Mouse (Mus musculus): ENCODE results near the gene Arid1b. TPM values are rescaled to one million over a fixed set of nuclear protein-coding genes. Genes with fewer than 3 reads are reported as not detected.

The Arid1b gene
- total RNA-seq, 2 experiments from 2014 or later: 5.0 to 8.1 TPM

DNA sequence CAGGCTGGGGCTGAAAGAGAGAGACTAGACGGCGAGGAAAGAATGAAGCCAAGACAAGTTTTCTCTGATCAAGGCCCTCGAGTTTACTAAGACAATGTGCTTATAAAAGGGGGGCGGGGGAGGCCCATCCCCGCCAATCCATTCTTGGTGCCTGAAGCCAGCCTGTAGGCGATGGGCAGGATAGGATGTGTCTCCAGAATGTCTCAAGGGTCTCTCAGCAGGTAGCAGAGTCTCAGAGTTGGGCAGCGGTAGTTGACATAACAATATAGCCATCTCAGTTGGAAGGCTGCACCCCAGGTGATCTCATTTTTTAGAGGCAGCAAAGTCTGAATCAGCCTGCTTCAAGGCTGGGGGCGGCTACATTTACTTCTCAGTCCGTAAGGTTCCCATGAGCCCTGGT lies 328.5 kb downstream of the Arid1b start:
- ATAC-seq (replicated peaks; ENCODE audit: low FRiP score, poor library complexity, severe bottlenecking): no peak

DNA sequence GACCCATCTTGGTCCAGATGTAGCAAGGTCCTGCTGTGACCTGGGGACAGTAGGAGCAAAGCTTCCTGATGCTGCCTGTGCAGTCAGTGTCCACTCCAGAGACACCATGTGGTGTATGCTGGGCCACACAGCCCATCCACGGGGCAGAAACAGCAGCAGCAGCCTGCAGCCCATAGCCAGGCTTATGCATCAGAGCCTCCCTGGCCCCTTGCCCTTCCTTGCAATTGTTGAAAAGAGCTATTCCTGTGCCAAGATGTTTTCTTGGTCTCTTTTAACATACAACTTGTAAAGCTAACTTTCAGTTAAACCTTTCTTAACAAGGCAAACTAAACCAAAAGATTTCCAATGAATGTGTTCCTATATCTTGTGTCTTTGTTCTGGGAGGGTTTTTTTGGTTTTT lies 329.6 kb downstream of the Arid1b start:
- ATAC-seq (replicated peaks; ENCODE audit: low FRiP score, poor library complexity, severe bottlenecking): no peak

DNA sequence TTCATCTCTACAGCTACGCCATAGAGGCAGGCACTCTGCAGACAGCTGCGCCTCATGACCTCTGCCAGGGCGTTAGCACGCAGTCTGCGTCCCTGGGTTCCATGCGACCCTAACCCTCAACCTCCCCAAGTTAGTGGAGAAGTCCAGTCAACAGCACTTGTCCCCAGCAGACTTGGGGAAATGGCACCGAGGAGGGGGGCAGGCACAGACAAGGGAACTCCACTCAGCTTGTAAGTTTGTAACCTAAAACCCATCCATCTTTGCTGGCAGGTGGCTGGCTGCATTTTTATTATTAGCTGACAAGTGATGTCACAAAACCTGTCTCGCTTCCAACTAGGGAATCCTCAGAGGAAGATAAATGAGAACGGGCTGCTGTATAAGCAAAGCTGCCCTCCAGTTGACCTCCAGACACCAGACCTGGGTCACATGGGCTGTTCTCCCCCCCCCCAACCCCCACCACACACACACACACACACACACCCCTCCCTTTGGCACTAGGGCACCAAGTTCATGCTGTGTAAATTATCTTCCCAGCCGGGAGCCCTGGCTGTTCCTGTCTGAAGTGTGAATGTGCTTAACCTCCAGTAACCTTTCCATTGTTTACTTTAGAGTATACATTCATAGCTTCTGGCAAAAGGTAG lies 330.2 kb downstream of the Arid1b start:
- ATAC-seq (replicated peaks; ENCODE audit: low FRiP score, poor library complexity, severe bottlenecking): no peak

DNA sequence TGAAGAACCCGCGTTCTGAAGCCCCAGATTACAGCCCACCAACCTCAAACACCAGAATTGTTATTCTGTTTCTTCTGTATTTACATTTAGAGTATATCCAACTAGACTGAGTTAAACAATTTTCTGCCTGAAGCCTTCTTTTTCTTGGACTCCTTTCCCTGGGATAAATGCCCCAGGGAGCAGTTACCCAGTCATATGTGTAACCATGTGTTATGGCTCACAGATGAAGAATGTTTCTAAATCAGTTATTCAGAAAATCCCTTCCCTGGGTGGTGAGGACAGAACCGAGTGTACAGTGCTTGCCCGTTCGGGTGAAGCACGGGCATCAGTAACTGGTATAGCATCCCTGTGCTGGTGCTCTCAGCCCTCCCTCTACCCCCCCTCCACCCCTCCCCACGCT lies 332.6 kb downstream of the Arid1b start:
- ATAC-seq (replicated peaks; ENCODE audit: low FRiP score, poor library complexity, severe bottlenecking): no peak

DNA sequence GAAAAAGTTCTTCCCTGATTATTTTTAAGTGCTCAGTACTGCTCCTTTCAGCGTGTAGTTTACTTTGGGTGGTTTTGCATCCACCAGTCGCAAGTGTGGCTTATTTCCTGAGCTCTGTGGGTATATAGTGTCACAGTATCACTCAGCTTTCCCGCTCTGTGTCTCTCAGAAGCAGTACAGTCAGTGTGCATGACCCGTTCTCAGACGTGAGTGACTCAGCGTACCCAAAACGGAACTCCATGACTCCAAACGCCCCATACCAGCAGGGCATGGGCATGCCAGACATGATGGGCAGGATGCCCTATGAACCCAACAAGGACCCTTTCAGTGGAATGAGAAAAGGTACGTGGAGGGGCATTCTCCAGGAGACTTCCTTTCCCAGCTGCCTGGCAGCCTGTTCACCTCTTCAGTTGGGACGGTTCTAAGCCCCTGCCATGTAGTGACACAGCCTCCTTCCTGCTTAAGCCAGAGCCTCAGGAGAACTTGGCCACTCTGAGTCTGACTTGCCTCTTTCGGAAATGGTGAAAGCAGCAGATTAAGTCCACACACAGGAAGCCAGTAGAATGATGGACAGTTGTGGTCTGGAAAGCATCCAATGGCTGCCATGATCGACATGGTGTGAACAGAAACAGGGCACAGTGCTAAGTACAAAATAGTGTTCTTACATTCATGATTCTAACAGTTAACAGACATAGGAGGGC lies 333.5 kb downstream of the Arid1b start:
- ATAC-seq (replicated peaks; ENCODE audit: low FRiP score, poor library complexity, severe bottlenecking): no peak

DNA sequence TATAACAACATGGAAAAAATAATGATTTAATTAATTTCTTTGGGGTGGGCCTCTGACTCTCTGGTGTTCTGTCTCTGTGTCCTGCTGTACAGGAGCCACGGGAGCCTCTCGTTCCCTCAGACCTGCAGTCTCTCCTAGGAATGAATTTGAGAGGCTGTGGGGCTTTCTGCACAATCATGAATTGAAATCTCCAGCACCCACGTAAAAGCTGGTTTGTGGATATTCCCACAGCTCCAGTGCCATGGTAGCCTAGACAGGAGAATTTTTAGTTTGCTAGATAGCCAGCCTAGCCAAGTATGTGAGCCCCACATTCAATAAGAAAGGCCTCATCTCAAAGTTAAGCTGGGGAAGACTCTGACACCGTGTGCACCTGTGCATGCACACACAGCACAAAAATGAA lies 335.3 kb downstream of the Arid1b start:
- ATAC-seq (replicated peaks; ENCODE audit: low FRiP score, poor library complexity, severe bottlenecking): no peak

DNA sequence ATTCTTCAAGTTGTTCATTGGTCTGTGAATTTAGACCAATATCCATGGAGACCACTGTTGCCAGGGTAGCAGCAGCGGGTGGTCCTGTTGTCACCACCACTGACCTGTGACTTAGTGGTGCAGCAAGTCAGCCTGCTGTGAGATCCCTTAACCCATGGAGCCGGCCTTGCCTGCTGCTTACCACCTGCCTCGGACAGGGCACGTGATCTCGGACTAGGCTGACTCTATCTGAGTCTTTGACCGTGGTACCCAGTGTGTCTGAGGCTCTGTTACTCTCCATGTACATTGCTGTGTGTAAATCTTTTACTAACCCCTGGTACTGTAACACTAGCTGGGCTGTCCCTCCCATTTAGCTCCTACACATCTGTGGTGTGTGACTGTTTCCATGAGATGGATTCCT lies 335.9 kb downstream of the Arid1b start:
- ATAC-seq (replicated peaks; ENCODE audit: low FRiP score, poor library complexity, severe bottlenecking): no peak

DNA sequence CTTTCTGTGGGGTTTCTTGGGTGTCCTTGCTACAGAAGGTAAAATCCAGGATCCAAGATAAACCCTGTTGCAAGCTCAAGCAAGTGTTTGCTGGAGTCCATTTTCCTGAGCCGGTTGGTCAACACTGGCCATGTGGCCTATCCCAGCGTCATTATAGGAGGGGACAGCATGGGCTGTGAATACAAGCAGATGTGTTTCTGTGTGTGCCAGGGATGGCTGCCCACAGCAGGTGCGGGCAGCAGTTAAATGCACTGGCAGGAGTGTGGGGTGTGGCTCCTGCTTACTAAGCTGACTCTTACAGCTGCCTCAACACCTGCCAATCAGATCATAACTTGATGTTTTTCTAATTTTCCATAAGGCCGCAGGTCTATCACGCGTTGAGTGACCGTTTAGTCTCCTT lies 336.5 kb downstream of the Arid1b start:
- no peak for ATAC-seq (replicated peaks; ENCODE audit: low FRiP score, poor library complexity, severe bottlenecking)

DNA sequence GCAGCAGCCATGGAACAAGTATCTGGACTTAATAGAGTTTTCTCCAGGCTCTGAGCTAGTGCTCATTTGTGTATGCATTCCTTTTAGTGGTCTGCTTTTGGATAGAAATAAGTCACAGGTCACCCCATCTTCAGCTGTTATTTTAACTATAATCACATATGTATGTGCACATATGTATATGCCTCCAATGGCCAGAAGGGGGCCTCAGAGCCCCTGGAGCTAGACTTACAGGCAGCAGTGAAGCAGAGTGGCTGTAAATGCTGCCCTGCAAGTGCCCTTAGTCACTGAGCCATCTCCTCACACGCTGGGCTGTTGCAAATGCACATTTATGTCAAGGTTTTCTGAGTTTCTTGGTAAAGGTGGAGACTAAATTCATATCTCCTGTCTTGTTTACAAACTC lies 337.3 kb downstream of the Arid1b start:
- ATAC-seq (replicated peaks; ENCODE audit: low FRiP score, poor library complexity, severe bottlenecking): 0 out of 2 replicates have a peak, but pooled peaks have one; percentile 64

DNA sequence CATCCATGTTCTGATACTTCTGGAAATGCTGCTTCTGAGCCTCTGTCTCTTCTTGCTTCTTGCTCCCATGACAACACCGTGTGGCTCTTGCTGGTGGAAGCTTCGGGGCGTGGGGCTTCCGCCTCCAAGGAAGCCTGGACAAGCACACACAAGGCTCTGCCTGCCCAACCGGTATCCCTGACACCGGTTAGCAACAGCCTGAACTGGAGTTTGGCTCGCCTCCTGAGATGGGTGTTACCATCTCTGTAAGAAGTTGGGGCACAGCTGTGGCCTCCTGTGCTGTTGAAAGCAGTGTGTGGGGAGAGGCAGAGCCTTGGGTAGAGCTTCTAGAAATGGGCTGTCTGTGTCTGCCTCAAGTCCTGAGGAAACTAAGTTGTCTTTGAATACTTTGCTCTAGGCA lies 340.4 kb downstream of the Arid1b start:
- no peak for ATAC-seq (replicated peaks; ENCODE audit: low FRiP score, poor library complexity, severe bottlenecking)

DNA sequence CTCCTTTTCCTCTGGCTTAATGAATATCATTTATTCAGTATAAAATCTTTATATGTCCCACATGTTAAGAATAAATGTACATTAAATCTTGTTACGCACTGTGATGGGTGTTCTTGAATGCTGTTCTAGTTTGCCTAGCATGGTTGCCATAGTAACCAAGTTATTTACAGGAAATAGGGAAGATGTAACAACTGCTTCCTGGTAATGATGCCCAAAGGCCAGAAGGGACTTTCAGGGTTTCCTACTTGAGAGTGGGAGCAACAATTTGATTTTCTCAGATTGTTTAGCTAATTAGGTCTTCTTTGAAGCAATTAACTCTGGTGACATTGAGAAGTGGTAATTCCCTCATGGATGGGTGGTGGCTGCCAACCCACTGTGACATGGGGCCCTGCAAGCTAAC lies 350.3 kb downstream of the Arid1b start:
- no peak for ATAC-seq (replicated peaks; ENCODE audit: low FRiP score, poor library complexity, severe bottlenecking)

DNA sequence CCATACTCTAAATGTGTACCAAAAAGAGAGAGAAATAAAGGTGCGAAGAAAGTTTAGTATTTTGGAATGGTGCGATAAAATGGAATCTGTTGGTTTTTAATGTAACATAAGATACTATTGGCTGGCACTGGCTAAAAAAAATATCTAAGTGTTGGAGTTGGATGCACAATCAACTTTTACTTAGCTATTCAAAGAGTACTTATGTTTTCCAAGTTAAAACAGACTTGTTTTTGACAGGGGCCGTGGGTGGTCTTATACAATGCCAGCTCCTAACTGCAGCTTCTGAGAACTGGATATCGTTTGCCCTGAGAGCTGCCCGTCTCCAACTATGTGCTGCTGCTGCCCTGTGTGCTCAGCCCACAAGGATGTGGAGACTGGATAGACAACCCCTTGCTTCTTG lies 351.7 kb downstream of the Arid1b start:
- ATAC-seq (replicated peaks; ENCODE audit: low FRiP score, poor library complexity, severe bottlenecking): no peak

DNA sequence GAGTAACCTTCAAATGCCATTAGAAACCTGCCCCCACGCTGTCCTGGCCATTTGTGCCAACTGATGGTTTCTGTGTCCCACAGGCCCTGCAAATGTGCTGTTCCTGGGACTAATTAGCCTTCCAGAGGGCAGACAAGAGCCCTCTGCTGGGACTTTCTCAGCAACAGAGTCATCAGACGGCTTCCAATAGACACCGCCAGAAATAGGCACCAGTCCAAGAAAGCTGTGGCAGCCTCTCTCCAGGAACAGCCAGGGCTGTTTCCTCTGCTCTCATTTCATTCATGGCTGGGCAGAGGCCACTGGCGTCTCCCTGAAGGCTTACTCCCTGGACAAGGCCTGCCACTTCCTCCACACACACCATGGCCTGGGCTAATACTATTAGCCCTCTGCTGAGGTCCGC lies 358.8 kb downstream of the Arid1b start:
- ATAC-seq (replicated peaks; ENCODE audit: low FRiP score, poor library complexity, severe bottlenecking): no peak

DNA sequence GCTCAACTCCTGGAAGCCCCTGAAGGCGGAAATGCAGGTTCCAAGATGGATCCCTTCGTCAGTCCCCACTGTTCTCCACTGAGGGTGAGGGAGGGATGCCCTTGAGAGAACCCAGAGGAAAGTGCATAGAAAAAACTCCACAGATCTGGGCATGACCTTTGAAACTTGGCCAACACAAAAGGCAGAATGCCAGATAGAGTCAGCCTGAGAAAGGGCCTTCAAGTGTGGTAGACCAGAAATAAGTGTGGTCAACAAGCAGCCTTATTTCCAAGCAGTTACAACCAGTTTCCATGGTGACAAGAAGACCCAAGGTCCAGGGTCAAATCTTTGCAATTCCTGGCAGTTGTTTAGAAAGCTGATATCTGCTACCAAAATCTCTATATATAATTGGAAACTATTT lies 366.6 kb downstream of the Arid1b start:
- ATAC-seq (replicated peaks; ENCODE audit: low FRiP score, poor library complexity, severe bottlenecking): no peak

DNA sequence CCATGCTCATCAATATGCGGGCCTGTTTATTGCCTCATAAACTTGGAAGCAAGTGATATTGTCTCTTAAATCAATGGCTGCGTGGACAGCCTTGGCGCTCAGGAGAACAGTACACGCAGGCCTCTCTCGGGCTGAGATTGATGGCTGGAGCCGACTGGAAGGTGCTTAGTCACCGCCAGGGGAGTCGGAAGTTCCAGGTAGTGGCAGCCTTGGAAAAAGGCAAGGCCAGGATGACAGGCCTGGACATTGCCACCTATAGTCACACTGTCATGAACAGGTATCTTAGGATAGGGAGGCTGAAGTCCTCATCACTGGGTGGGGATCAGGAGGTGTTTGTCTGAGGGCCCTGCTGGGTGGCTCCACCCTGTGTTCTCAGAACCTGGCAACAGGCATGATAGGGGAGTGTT lies 371.9 kb downstream of the Arid1b start:
- ATAC-seq (replicated peaks; ENCODE audit: low FRiP score, poor library complexity, severe bottlenecking): no peak

DNA sequence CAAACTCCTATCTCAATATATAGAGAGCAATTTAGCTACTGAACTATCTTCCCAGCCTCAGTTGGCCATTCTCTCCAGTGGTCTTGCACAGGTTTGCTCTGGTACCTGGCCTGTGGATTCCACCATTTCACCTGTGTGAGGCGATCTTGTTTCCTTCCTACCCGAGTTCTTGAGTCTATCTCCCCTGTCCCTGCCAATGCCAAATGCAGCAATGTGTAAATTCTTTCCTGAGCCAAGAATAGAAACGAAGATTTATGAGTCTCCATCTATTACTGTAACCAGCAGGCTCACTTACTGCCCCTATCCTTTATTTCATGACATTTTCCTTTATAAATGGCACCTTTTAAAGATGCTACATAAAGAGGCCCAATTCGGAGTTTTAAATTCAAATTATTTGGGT lies 376.9 kb downstream of the Arid1b start:
- no peak for ATAC-seq (replicated peaks; ENCODE audit: low FRiP score, poor library complexity, severe bottlenecking)

DNA sequence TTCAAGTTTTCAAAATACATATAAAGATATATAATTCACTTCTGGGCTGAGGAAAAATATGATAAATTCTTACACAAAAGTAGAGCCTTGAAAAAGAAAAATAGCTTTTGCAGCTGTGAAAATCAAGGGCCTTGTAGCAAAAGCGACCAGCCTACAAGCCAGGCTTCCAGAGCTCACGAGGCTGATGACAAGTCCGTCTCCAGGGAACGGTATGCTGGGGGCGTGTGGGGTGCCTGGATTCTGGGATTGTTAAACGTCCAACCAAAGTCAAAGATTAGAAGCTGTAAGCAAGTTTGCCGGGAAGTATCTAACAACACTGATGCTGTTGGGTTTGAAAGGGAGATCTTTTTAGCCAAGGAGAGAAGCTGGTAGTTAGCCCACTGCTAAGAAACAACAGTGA lies 377.4 kb downstream of the Arid1b start:
- ATAC-seq (replicated peaks; ENCODE audit: low FRiP score, poor library complexity, severe bottlenecking): no peak

DNA sequence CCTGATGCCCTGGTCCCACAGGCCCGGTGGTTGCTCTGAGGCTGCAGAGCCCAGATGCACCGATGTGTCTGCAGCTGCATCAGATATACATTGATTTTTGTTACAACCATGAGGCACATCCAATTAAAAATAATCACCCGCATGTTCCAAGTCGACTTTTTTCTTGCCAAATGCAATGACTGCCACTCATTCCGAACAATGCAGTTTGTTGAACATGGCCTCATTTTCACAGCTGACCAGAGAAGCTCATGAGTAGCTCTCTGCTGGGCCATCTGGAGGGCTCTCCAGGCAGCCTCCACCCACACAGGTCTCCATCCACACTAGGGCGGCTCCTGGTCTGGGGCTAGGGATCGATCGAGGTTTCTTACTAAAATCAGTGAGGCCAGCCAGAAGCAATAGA lies 378.8 kb downstream of the Arid1b start:
- ATAC-seq (replicated peaks; ENCODE audit: low FRiP score, poor library complexity, severe bottlenecking): no peak

DNA sequence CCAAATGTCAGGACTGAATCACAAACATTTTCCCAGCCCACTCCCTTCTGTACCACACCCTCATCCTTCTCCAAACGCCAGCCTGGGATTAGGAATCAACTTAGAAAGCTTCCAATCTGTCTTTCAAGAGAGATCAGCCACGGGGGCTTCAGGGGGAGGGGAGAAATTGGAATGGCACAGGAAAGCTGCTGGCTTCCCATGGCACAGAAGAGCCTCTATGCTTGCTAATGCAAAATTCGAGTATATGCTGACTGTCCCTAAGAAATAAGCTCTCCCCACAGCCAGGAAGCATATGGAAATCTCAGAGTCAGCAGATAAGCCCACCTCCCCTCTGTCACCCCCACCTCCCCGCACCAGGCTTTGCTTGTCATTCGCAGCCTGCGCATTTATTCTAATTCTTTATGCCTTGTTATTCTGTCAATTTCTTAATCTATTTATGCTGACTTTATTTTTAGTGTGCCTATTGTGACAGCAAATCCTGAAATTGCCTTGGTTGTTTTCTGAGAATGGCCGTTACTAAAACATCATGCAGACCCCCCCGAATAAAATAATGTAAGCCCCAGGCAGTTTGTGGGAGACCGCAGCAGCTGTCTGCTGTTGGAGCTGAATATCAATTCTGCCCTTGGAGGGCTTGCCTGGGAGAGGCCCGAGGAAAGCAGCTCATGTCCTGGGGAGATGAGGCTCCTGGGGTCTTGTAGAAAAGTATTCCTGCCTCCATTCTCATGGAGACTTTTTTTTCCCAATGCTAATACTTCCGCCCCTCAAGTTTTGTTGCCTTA lies 383.2 kb downstream of the Arid1b start:
- ATAC-seq (replicated peaks; ENCODE audit: low FRiP score, poor library complexity, severe bottlenecking): no peak

DNA sequence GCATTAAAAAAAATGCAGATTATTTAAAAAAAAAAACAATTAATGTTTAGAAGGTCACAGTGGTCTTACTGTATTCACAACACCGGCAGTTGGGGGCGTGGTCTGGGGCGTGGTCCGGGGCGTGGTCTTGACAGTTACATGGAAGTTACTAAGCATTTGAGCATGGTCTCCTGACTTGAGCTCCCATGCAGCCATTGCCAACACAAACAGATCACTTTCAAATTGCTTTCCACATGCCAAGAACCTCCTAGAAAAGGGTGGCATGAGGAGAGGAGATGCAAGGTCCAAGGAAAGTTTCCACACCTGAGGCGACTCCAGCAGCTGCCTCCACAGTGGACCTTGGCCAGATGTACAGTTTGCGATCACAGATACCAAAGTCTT lies 383.8 kb downstream of the Arid1b start:
- ATAC-seq (replicated peaks; ENCODE audit: low FRiP score, poor library complexity, severe bottlenecking): no peak

DNA sequence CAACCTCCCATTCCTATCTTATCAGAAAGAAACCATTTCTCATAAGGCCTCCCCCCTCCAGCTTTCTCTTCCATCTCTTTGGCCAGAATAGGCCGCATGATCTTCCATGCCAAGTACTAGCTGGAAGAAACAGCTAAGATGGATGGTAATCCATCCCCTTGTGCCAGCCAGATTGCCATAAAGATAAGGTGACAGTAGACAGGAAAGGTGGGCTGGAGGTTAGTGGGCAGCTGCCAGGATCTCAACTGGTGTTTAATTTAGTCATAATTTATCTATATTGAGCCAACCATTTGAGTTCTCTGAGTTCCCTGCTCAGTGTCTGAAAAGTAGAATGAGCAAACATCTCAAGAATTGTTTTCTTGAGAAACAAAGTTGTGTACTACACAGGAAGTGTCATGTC lies 391.6 kb downstream of the Arid1b start:
- ATAC-seq (replicated peaks; ENCODE audit: low FRiP score, poor library complexity, severe bottlenecking): no peak
